Mouse (Mus musculus): ENCODE measurements around the gene Lrcol1.
A peak's percentile ranks its signal among the peaks of the same experiment; 100 is the strongest.

The Lrcol1 gene

DNA sequence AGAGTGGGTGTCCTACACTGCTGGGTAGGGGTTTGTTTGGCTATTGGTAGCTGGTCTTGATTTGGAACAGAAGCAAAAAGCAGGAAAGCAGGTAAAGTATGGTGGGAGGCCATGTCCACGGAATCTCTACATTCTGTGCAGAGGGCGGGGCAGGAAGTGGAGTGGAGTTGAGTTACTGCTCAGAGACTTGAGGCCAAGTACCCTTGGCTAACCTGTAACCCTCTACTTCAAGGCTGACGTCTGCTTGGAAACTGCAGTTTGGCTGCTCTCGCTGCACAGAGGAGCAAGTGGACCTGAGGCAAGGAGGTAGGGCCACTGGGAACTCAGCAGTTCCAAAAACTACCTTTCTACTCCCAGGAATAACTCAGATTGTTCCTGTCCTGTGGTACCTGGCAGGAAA lies at the start of gene Lrcol1:
TSS of gene Lrcol1 (plus strand) at position 207 of the 400 bp plus-strand sequence.
- no peak for DNase-seq (ENCODE audit: extremely low read depth, low read depth, low spot score)

DNA sequence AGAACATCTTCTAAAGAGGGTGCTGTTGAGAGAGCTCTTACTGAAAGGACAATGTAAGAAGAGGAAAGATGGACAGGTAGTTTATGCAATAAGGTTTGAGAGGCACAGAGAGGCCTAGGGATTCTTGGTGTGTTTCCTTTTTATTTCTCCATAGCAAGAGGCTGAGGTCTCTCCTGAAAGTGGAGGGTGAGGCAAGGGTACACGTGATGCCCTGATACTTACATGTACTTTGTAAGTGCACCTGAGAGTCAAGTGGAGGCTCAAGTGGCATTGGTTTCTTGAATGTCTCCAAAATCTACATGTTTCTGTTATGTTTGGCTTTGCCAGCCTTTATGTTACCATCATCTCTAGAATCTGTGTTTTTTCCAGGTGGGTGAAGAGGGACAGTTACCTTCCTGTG lies 47.9 kb upstream of the Lrcol1 start:
- no peak for DNase-seq (ENCODE audit: extremely low read depth, low read depth, low spot score)

DNA sequence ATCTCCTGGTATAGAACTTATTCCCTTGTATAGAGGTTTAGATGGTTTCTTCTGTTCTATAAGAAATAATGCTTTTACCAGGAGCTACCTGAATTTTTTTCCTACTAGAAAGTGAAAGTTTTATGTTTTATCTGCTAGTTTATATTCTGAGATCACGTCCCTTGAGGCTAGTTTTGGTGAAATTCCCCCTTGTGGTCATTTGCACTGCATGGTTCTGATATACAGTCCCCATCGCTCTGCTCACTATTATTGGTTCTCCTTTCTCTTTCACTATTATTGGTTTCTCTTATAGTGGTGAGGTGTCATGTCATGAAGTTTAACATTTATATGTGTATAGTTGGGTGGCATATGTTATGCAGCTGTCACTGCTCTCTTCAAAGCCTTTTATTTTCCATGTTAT lies 43.9 kb upstream of the Lrcol1 start:
- DNase-seq (ENCODE audit: extremely low read depth, low read depth, low spot score), result no peak

DNA sequence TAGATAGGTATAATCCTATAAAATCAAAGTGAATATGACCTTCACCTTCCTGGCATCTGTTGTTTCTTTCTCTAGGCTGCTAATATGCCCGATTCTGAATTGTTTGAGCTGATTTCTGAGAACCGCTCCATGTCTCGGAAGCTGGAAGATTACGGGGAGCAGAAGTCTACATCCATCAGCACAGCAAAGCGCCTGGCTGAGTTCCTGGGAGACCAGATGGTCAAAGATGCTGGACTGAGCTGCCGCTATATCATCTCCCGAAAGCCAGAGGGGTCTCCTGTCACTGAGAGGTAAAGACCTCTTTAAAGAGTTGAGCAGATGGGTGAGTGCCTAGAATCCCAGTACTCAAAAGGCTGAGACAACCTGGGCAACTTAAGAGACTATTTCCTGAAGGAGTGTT lies 35.7 kb upstream of the Lrcol1 start:
- no peak for DNase-seq (ENCODE audit: extremely low read depth, low read depth, low spot score)

DNA sequence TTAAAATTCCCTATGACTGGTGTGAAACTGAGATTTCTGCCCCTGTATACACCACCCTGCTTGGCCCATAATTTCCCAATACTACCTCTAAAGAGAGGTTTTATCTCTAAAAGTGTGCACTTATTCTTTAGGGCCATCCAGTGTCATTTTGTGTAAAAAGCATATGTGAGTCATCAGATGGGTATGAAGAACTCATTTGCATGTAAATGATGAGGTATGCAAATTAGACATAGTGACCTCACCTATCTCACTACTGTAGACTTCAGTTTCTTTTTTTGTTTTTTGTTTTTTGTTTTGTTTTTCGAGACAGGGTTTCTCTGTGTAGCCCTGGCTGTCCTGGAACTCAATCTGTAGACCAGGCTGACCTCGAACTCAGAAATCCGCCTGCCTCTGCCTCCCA lies 31.4 kb upstream of the Lrcol1 start:
- DNase-seq (ENCODE audit: extremely low read depth, low read depth, low spot score), result no peak

DNA sequence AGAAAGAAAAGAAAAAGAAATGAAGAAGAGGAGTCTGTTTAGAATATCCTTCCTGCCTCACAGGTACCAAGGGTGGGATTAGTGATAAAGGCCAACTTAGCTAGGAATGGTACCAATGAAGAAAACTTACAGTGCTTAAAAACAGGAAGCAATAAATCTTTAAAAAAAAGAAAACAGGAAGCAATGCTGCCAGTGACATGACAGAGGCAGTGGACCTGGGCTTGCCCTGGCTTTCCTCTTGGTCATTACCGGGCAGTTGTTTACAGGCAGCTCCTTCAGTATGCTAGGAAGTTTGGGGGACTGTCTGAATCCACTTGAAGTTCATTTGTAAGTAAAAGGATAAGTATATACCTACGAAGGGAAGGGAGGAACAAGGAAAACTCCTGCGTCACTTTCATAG lies 14.0 kb upstream of the Lrcol1 start:
- no peak for DNase-seq (ENCODE audit: extremely low read depth, low read depth, low spot score)

DNA sequence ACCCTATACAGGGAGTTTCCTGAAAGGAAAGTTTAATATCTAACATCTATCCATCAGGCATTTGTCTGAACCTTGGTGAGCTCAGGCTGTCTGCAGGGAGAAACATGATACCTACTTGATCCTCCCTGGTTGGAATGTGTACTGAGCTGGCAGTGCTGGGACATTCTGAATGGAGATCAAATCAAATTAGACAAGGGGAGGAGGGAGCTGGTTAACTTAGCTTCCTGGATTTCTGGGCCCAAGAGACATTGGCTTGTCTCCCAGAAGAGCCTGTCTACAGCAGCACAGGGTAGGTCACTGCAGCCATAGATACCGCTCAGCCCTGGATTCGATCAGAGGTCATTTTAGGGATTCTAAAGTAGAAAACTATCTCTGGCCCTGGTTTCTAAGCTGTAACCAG lies 5.7 kb upstream of the Lrcol1 start:
- DNase-seq (ENCODE audit: extremely low read depth, low read depth, low spot score), result no peak

DNA sequence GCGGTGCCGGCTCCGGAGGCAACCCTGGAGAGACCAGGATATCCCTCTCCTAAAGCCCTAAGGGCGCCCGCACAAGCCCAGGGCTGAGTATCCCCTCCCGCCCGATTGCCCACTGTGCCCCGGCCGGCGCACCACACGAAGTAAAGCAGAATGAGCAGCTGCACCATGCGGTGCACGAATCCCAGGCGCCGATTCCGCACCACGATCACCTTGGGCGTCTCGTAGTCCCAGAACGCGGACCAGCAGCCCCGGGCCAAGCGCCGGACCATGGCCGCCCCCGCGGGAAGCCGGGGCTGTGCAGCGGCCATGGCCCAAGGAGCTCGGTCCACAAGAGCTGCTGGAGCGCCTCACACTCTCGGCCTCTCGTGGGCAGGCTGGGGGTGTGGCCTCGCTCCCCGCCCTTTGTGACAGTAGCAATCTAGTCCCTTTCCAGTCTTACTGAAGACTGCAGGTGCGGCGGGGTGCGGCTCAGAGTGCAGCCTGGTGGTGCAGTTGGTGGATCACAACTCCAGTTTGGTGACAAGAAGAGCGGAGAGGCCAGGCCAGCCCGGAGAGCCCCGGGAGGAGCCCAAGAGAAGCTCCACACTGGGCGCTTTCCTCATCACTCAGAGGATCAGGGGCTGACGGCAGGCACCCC lies 1.8 kb upstream of the Lrcol1 start, which contains the start of gene P2rx2:
TSS of gene P2rx2 (minus strand) at position 565 of the 637 bp plus-strand sequence.
- no peak for DNase-seq (ENCODE audit: extremely low read depth, low read depth, low spot score)

DNA sequence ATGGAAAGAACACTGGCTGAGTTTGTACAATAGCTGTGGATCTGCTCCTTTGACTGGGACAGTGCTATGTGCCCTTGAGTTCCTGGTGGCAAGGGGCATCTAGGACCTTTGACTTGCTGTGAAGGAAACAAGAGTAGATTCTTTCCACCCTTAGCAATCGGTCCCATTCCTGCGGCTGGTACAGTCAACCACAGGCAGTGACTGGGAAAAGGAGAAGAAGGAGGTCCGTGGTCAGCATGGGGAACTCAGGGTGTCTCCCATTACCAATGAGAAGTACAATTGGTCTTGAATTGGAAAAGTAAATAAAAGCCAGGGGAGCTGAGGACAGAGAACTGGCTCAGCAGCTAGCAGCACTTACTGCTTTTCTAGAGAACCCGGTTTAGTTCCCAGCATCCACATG lies 1.0 kb downstream of the Lrcol1 start:
- DNase-seq (ENCODE audit: extremely low read depth, low read depth, low spot score), result no peak

DNA sequence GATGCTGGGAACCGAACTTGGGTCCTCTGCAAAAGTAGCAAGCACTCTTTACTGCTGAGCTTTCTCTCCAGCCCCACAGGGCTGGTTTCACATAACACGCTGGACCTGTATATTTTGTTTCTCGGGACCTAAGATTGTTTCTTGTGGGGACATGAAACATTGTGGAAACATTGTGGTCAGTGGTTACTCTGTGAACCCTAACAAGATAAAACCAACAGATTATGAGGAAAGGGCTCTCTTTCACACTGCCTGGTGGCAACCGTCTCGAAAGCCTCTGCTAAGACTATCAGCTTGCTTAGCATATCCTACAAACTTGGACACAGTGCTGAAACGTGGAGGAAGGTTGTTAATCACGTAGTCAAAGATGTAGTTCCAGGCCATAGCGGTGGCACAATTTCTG lies 2.5 kb downstream of the Lrcol1 start:
- DNase-seq (ENCODE audit: extremely low read depth, low read depth, low spot score), result no peak

DNA sequence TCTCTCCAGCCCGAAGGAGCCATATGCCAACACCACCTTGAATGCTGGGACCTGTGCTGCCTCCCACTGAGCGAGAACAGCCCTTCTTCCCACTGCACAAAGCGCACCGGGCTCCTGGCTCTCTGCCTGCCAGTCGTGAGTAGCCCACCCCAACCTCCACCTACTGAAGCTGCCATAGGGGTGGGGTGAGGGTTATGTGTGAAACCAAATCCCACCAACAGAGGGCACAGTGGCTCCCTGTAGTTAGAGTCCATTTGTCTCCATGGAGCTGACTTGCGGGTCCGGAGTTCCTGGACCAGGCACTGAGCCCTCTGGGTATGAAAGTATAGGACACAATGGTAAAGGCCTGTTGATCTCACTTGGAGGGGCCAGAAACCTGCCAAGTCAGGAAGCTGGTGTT lies 10.2 kb downstream of the Lrcol1 start:
- no peak for DNase-seq (ENCODE audit: extremely low read depth, low read depth, low spot score)

DNA sequence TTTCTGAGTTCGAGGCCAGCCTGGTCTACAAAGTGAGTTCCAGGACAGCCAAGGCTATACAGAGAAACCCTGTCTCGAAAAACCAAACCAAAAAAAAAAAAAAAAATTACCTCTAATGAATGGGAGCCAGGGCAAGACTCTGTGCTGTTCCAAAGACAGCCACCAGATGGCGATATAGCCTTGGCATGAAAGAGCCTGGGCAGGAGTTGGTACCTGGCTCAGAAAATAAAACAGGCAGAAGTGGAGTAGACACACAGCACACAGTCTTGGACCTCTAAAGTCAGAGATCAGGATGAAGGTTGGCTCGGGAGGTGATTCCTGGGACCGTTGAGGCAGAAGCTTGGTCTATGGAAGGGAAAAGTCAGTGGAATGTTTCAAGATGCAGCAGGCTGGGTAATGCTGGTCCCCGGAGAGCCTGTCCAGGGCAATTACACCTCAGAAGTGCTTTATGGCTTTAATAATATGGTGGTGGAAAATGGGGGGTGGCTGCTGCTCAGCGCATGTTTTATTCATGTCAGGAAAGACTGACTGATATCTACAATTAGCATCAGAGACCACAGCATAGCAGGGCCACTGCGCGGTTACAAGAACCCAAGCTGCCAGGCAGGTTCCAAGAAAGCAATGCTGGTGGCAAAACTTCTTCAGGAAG lies 13.1 kb downstream of the Lrcol1 start:
- peak; percentile 5 for DNase-seq (ENCODE audit: extremely low read depth, low read depth, low spot score)

DNA sequence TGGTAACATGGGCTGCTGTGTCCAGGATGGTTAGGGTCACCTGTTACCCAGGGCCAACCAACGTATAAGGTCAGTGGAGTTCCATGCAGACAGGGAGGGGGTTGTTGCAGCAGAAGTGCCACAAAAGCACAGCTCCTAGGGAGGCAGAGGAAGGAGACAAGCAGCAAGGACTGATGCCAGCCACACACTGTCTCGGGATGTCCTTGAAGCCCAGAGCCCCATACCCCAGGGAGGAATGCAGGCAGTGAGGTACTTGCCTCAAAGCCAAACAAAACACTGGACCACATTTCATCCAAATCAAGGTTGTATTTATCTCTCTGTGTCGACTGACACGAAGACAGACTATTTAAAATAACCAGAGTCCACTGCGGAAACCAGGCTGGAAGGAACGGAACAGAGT lies 16.9 kb downstream of the Lrcol1 start:
- DNase-seq (ENCODE audit: extremely low read depth, low read depth, low spot score), result no peak

DNA sequence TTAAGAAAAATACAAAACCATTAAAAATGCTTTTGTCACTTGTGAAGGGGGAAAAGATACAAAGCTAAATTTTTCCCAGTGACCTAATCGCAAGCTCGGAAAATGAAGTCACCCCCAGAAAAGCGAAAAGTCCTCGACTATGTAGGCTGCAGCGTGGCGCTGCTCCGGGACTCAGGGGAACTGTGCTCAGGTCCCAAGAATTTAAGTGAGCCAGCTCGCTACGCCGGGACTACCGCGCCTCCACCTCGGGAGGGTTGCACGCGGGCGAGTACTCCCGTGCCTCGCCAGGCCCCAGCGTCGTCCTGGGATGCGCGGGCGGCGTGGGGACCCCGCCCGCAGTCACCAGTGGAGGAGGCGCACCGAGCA lies 18.3 kb downstream of the Lrcol1 start:
- no peak for DNase-seq (ENCODE audit: extremely low read depth, low read depth, low spot score)

DNA sequence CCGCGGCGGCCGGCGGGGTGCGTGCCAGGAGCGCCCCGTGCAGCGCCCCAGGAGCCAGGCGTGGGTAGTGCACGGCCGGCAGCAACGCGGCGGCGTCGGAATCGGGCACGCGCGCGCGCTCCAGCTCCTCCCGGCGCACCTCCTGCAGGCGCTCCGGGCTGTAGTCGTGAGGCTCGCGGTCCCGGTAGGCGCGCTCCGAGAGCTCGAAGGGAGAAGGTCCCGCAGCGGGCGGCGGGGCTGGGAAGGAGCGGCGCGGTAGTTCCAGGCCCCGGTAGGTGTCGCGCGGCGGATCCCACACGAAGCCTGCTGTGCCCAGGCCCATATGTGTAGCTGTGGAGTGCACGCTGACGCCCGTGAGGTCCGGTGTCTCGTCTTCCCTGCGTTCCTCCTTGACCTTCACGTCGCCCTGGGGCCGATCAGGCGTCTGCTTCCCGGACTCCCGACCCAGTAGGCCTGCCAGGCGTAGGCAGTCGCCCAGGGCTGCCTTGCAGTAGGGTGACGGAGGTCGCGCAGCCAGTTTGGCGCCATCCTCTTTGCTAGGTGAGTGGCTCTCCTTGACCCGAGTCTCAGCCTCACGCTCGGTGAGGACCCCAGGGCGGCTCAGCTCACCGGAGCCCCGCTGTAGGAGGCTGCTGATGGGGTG lies 18.8 kb downstream of the Lrcol1 start:
- no peak for DNase-seq (ENCODE audit: extremely low read depth, low read depth, low spot score)

DNA sequence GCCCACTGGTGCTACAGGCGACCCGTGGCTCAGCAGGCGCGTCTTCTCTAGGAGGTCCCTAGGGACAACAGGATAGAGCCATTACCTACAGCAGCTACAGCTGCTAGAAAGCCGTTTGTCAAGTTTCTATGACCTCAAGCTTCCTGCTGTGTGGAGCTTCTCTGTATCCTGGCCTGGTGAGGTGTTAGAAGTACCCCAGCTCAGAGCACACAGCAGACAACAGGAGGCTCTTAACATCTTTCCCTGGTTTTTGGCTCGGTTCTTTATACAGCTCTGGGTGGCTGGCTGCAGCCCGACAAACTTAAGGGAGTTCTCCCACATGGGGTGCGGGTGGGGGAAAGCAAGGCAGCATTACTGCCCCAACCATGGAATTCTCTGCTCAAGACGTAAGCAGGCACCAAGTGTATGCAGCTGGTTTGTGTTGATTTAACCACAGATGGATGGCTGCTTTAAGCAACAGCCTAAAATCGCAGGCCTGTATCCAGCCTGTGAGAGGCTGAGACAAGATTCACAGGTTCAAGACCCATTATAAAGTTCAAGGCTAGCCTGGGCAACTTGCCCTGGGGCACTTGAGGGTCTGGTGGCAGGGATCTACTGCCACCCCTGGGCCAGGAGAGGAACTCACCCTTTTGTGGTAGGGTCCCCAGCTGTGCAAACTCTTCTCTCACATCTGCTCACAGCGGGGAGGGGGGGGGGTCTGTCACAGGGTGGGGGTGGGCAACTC lies 19.5 kb downstream of the Lrcol1 start:
- DNase-seq (ENCODE audit: extremely low read depth, low read depth, low spot score), result no peak

DNA sequence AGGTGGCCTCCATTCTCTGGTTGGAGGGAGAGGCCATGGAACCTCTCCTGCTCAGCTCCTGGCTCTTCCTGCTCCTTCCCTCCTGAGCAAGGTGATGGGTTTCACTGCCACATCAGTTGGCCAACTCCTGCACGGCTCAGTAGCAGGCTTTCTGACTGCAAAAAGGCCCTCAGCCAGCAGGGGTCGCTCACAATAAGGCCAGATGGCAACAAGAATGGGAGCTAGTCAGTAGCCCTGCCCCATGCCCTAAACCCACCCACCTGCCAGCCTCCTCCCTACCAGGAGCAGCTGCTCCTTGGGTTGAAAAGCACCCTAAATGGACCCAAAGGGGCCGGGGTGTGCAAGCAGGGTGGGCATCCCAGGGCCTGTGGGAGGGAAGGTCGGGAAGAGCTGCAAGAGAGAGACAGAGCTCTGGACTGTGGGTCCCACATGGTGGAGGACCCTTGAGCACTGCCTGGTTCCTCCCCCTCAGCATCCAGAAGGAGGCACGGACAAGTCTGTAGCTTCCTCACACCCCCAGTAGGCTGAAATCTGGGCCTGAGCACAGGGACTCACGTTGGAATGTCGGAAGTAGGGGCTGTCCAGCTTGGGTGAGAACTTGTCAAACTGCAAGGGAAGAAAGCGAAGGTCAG lies 32.4 kb downstream of the Lrcol1 start:
- DNase-seq (ENCODE audit: extremely low read depth, low read depth, low spot score), result no peak

DNA sequence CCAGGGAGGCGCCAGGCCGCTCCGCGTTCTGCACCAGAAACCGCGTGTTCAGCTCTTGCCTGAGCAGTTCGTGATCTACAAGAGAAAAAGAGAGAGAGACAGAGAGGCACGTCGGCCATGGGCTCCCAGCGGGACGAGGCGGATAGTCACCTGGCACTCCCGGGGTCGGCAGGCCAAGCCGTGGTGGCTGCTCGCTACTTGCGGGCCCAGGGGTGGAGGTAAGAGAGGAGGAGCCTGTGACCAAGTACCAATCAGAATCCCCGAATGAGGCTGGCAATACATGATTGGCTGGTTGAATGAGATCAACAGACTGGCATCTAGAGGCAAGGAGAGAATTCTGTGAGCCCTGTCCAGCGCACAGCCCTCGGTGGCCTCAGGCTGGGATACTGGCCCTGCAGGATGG lies 33.7 kb downstream of the Lrcol1 start:
- no peak for DNase-seq (ENCODE audit: extremely low read depth, low read depth, low spot score)

DNA sequence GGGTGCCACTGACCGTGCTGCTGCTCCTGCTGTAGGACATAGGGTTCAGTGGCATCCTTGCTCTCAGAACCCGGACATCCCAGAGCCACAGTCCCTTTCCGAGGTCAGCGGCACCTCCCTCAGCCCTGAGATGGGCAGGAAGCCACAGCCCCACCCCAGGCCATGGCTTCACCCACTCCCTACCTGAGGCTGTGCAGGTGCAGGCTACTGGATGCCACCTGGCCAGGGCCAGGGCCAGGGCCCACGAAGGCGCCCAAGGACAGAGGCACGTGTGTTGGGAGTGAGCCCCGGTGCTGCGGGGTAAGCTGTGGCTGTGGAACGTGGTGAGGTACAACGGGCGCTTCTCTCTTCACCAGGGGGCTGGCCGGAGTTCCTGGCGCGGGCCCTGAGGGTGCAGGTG lies 34.6 kb downstream of the Lrcol1 start:
- DNase-seq (ENCODE audit: extremely low read depth, low read depth, low spot score), result no peak

DNA sequence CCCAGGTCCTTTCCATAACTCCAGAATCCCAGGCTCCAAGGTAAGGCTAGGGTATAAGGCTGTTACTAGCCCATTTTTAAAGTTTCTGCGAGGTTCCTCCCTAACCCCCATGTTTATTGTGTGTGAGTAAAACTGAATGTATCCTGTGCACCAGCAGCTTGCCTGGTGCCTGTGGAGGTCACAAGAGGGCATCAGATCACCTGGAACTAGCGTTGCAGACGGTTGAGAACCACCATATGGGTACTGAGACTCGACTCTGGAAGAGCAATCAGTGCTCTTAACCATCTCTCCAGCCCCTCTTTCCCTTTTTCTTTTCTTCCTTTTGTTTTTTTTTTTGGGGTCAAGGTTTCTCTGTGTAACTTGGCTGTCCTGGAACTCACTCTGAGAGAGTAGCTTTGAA lies 35.3 kb downstream of the Lrcol1 start:
- DNase-seq (ENCODE audit: extremely low read depth, low read depth, low spot score), result no peak

DNA sequence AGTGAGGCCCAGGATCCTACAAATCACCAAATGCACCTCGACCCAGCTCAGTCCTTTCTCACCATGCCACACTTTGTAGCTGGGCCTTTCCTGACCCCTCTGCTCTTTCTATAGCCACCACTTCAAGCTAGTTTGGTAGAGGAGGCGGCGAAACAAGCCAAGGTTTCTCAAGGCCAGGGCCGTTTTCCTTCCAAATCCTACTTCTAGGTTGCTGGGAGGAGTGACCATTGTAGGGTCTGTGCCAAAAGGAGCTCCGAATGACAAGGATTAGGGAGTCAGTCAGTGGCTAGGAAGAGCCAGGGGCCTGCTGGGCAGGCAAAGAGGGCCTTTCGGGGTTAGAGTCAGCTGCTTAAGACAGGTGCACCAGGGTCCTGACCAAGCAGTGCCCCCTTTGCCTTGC lies 40.0 kb downstream of the Lrcol1 start:
- no peak for DNase-seq (ENCODE audit: extremely low read depth, low read depth, low spot score)
